Mouse (Mus musculus) lung, postnatal 25 days (tissue): ENCODE results near the gene C1qtnf1.

Source experiments
- DNase-seq: peaks from one replicate; pipeline ENCODE4 v3.0.0; 2022; ENCODE audit warnings: low spot score

The C1qtnf1 gene

GRCm38 (mm10) chr11:118434093-118434492 lies 6.1 kb downstream of the C1qtnf1 start:
- DNase-seq = no peak

GRCm38 (mm10) chr11:118436471-118436935 lies 8.5 kb downstream of the C1qtnf1 start:
- no peak for DNase-seq

GRCm38 (mm10) chr11:118438665-118439414 lies 10.8 kb downstream of the C1qtnf1 start:
- DNase-seq = peak; percentile 51

- no peak for DNase-seq
Measured at GRCm38 (mm10) chr11:118442691-118443090, 14.7 kb downstream of the C1qtnf1 start.

- DNase-seq = peak; percentile 64
Measured at GRCm38 (mm10) chr11:118443201-118443970, 15.4 kb downstream of the C1qtnf1 start.

- DNase-seq = peak; percentile 55
Measured at GRCm38 (mm10) chr11:118445843-118446242, 17.8 kb downstream of the C1qtnf1 start.

GRCm38 (mm10) chr11:118447346-118447745 lies 19.3 kb downstream of the C1qtnf1 start:
- DNase-seq = no peak

GRCm38 (mm10) chr11:118448385-118448784 lies 20.4 kb downstream of the C1qtnf1 start:
- DNase-seq = no peak

- no peak for DNase-seq
Measured at GRCm38 (mm10) chr11:118451211-118451610, 23.2 kb downstream of the C1qtnf1 start.

GRCm38 (mm10) chr11:118452955-118453354 lies 25.0 kb downstream of the C1qtnf1 start:
- no peak for DNase-seq

GRCm38 (mm10) chr11:118453886-118454671 lies 26.1 kb downstream of the C1qtnf1 start:
- no peak for DNase-seq

GRCm38 (mm10) chr11:118455788-118456187 lies 27.8 kb downstream of the C1qtnf1 start:
- no peak for DNase-seq

GRCm38 (mm10) chr11:118456937-118457336 lies 28.9 kb downstream of the C1qtnf1 start:
- peak; percentile 47 for DNase-seq

GRCm38 (mm10) chr11:118459051-118459450 lies 31.0 kb downstream of the C1qtnf1 start:
- DNase-seq = peak; percentile 54

- DNase-seq = no peak
Measured at GRCm38 (mm10) chr11:118459536-118459935, 31.5 kb downstream of the C1qtnf1 start.

- DNase-seq = no peak
Measured at GRCm38 (mm10) chr11:118460280-118460679, 32.3 kb downstream of the C1qtnf1 start.

- no peak for DNase-seq
Measured at GRCm38 (mm10) chr11:118467441-118468035, 39.5 kb downstream of the C1qtnf1 start.

GRCm38 (mm10) chr11:118469509-118470160 lies 41.6 kb downstream of the C1qtnf1 start:
- DNase-seq = no peak

- DNase-seq = peak; percentile 69
Measured at GRCm38 (mm10) chr11:118470234-118470966, 42.4 kb downstream of the C1qtnf1 start.

- DNase-seq = no peak
Measured at GRCm38 (mm10) chr11:118471676-118472075, 43.7 kb downstream of the C1qtnf1 start.

- DNase-seq = no peak
Measured at GRCm38 (mm10) chr11:118473161-118473560, 45.2 kb downstream of the C1qtnf1 start.
